Mouse (Mus musculus) gastrocnemius, adult 2 months (tissue): ENCODE data around the gene Rplp1. TPM values are rescaled to one million over a fixed set of nuclear protein-coding genes. Genes with fewer than 3 reads are reported as not detected.

ENCODE experiments used
- DNase-seq: peaks from one replicate; pipeline ENCODE4 v3.0.0; 2022
- H3K27ac ChIP-seq: fragments of 200-600 bp; 2 replicates; pipeline ENCODE4 v1.8.1; 2022; ENCODE audit warnings: mild to moderate bottlenecking
- H3K4me3 ChIP-seq: fragments of 200-600 bp; 2 replicates; pipeline ENCODE4 v1.8.1; 2022; ENCODE audit warnings: mild to moderate bottlenecking, moderate library complexity
- CTCF ChIP-seq: fragments of 200-600 bp; IDR thresholded peaks from 2 replicates; pipeline ENCODE4 v1.8.1; 2022; ENCODE audit warnings: antibody characterized with exemption, mild to moderate bottlenecking, moderate library complexity
- intact Hi-C: fragments of 180-260 bp; cut with DNase I; formaldehyde crosslinking; loops from one replicate; pipeline ENCODE4 v1.15.1; 2025
- long read RNA-seq, 2 experiments: library from polyadenylated mRNA; stranded (forward); transcript quantifications; one replicate each; pipeline ENCODE4 v2.0.0; 2021
- total RNA-seq, 2 experiments: library from RNA; stranded (reverse); gene quantifications; 2 replicates each; pipeline ENCODE4 v1.2.3; 2021

Rplp1 gene
- total RNA-seq, result 1,000 to 10,000 TPM; 1,321 to 1,510 TPM
- long read RNA-seq, experiment 1, transcript Rplp1-201 (3 exons, 499 nt), result major isoform, 178 of 194 reads
- long read RNA-seq, experiment 1, partial matches to known transcripts, result 14 of 194 reads
- long read RNA-seq, experiment 1, other reads (novel, unspliced or antisense), result 2 of 194 reads
- long read RNA-seq, experiment 2, transcript Rplp1-201 (3 exons, 499 nt), result major isoform, 277 of 290 reads
- long read RNA-seq, experiment 2, partial matches to known transcripts, result 11 of 290 reads
- long read RNA-seq, experiment 2, other reads (novel, unspliced or antisense), result 2 of 290 reads

GRCm38 (mm10) chr9:61914203-61914916, at the start of gene Rplp1:
TSS of gene Rplp1 (minus strand) at chr9:61914542.
- peak within 1 kb of the TSS; percentile 93 for H3K27ac ChIP-seq
- peak within 1 kb of the TSS; percentile 74 for H3K4me3 ChIP-seq
- TF ChIP-seq CTCF, result no peak
- intact Hi-C loops, result loop anchor here (2.0 kb wide), 1 partner anchor 32 kb away; the partner anchor contains the start of gene Kif23
- DNase-seq, result peak; percentile 97

DNA sequence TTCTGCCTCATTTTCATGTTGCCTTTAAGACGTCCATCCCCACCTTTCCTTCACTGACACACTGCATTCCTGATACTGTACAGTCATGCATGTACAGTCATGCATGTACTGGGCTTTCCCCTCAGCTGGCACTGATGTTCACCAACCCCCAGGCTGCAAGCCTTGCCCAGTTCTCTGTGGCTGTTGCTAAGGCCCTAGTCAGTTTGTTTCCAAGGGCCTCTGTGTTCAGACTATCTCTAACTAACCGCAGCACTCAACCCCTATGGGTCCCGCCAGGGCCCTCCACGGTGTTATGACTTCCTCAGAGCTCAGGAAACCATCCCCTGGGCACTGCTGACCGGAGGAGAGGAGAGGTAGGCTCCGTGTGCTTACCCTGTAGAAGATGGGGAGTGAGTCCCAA, 49.0 kb upstream of the Rplp1 start:
- no peak for TF ChIP-seq CTCF
- intact Hi-C loops, result no loop called here

DNA sequence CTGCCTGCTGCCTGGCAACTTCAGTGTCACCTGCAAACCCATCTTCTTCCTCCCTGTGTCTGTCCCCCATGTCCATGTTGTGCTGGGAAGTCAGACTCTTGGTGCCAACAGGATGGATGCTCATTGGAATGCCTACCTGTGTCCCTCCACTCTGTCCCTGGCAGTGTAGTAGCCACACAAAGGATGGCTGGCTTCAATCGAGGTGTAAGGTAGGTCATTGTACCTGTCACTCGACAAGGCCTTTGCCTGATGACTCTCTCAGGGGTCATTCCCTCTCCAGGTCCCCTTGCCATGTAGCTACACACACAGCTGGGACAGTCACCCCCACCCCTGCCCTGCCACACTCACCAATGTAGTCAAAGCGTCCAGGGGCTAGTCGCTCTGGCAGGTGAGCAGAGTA, 46.8 kb upstream of the Rplp1 start:
- Histone ChIP-seq H3K27ac (no peak overlapping the region), H3K4me3 (no peak overlapping the region)
- intact Hi-C loops, result no loop called here
- no peak for DNase-seq
- no peak for TF ChIP-seq CTCF

More for the DNA sequence above, 49.0 kb upstream of the Rplp1 start:
- DNase-seq, result no peak
- Histone ChIP-seq H3K27ac (no peak overlapping the region), H3K4me3 (no peak overlapping the region)

GRCm38 (mm10) chr9:61960753-61961152, 46.4 kb upstream of the Rplp1 start:
- intact Hi-C loops, result no loop called here
- no peak overlapping the region; the same call in 1 of the 2 replicates for H3K27ac ChIP-seq
- H3K4me3 ChIP-seq, result no peak overlapping the region
- TF ChIP-seq CTCF, result no peak
- peak; percentile 57 for DNase-seq

GRCm38 (mm10) chr9:61959921-61960569, 45.7 kb upstream of the Rplp1 start:
- intact Hi-C loops, result no loop called here

DNA sequence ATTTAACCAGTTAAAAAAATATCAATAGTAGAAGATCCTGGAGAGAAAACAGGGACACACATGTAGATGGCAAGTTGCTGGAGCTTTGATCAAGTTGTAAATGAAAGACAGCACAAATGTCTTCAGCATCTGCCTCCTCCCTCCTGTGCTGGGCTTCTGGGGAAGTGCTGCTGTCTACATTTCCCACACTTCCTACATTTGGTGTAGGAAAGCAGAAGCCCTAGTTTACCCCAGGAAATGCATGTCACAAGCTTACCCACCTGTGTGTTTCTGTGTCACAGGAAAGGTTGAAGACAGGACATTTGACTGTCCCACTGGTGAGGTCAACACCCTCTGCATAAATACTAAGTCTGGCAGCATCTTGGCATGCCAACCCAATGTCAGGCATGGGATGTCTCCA, 40.4 kb upstream of the Rplp1 start:
- no peak for DNase-seq
- TF ChIP-seq CTCF, result no peak
- intact Hi-C loops, result no loop called here
- Histone ChIP-seq H3K4me3 (no peak overlapping the region), H3K27ac (no peak overlapping the region)

More at GRCm38 (mm10) chr9:61959921-61960569, 45.7 kb upstream of the Rplp1 start:
- Histone ChIP-seq H3K4me3 (no peak overlapping the region), H3K27ac (peak overlapping the region; percentile 24; the same call in 1 of the 2 replicates)
- no peak for DNase-seq
- TF ChIP-seq CTCF, result no peak

DNA sequence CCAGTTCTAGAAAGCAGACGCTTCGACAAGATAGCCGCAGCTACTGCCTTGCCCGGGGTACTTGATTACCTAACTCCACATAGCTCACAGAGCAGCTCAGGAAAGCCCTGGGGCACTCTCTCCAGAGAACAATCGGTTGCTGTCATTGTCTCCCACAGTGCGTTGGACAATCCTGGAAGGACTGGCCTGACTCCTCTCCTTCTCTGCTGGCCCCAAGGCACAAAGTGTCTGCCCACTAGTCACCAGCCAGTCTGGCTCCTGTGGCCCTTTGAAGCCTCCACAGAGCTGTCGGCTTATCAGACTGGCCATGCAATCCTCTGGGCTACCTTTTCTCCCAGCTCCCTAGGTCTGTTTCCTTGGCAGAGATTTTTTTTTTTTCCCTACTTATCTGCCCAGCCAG, 37.9 kb upstream of the Rplp1 start:
- no peak overlapping the region for H3K4me3 ChIP-seq
- intact Hi-C loops, result no loop called here

GRCm38 (mm10) chr9:61947402-61948346, 33.3 kb upstream of the Rplp1 start:
- Histone ChIP-seq H3K4me3 (peak overlapping the region; percentile 85), H3K27ac (peak overlapping the region; percentile 72)
- peak; percentile 94 for TF ChIP-seq CTCF
- intact Hi-C loops, result loop anchor here (2.0 kb wide), 2 partner anchors 33 to 37 kb away; partner anchors contain the start of gene Rplp1
- DNase-seq, result peak; percentile 80

More for the DNA sequence above, 37.9 kb upstream of the Rplp1 start:
- no peak for DNase-seq
- no peak for TF ChIP-seq CTCF
- H3K27ac ChIP-seq, result no peak overlapping the region

DNA sequence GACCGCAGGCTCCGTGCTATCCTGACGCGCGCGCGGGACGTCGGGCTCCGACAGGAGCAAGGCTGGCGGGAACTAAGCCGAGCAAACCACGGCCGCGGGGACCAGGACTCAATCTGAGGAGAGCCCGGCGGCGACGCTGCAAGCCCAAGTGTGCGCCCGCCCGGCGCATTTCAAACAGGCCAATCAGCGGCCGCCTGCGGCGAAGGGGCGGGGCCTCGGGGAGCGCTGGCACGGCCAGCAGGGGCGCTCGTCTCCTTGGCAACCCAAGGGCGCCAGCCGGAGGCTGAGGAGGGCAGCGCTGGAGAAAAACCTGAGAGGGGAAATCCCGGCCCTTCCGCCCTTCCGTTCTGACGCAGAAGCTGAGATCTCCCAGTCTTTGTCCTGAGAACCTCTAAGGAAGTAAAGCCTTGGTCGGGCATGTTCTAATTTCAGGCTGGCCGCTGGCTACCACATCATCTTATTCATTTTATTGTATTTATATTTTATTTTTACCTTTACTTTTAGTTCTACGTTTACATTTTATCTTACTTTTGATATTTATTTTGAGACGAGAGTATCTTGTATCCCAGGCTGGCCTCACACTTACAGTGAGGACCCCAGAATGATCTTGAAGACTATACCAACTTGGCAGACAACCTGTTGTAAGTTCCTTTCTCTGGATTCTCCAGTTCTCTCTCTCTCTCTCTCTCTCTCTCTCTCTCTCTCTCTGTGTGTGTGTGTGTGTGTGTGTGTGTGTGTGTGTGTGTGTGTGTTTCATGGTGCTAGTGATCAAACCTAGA, 32.5 kb upstream of the Rplp1 start, which contains the start of gene Kif23:
Gene Kif23, minus strand, starts transcription at position 152 of the 779 bp plus-strand sequence.
- Histone ChIP-seq H3K4me3 (peak within 1 kb of the TSS; percentile 85), H3K27ac (peak within 1 kb of the TSS; percentile 72)
- peak; percentile 91 for TF ChIP-seq CTCF
- peak; percentile 96 for DNase-seq
- intact Hi-C loops, result loop anchor here (2.0 kb wide), 1 partner anchor 32 kb away; the partner anchor contains the start of gene Rplp1

- DNase-seq, result peak; percentile 39
- no peak for TF ChIP-seq CTCF
- intact Hi-C loops, result loop anchor here (2.0 kb wide), 1 partner anchor 31 kb away; the partner anchor contains the start of gene Rplp1
- Histone ChIP-seq H3K27ac (peak overlapping the region; percentile 51), H3K4me3 (peak overlapping the region; percentile 85)
These were observed 31.8 kb upstream of the Rplp1 start for GRCm38 (mm10) chr9:61945973-61946611.
